ENCODE assay signal across 34 mouse cellular contexts in genomic region chr4:85762684-85763083, GRCm38 (mm10).
A peak's percentile ranks its signal among the peaks of the same experiment; 100 is the strongest.
DNase-seq lines count a peak whose midpoint lies in the region; ATAC-seq and TF ChIP-seq lines count a peak whose summit lies in the region.
"Had no signal": no experiment of that assay in that cellular context is flagged by ENCODE, and none has a peak within 500 bp of the region (broad histone marks: within the 10 kb centered on the region; RNA-seq: fewer than 3 reads in every experiment).

No protein-coding gene starts in this region.

- DNase-seq in forebrain, embryonic 14.5 days (ENCODE audit: low spot score) = no peak
- no peak for DNase-seq in forebrain, embryonic 11.5 days (ENCODE audit: low spot score)
- DNase-seq in ES-E14 (ENCODE audit: low read depth, low spot score) = no peak
- DNase-seq in forebrain, postnatal 0 days = no peak
- no peak for DNase-seq in right cerebral cortex, adult 2 months (ENCODE audit: low spot score in 2 of 2)
- DNase-seq in cerebellum, postnatal 4 days (ENCODE audit: low spot score in 2 of 2) = no peak
- DNase-seq: adrenal gland, adult 2 months; adrenal gland, postnatal 36 days; cerebellum, adult 2 months; cerebellum, postnatal 14 days; heart, adult 2 months; heart, postnatal 14 days; kidney, adult 11 months; kidney, postnatal 36 days; layer of hippocampus, postnatal 36 days; left cerebral cortex, postnatal 4 days; liver, embryonic 13.5 days; lung, adult 18-20 months; lung, postnatal 4 days; right cerebral cortex, adult 18-20 months; right cerebral cortex, postnatal 4 days; thymus, adult 18-20 months; thymus, postnatal 4 days had no signal

- WGBS in forebrain, embryonic 14.5 days = 69% methylated on average over 3 of the region's 3 CpGs
- 92% methylated on average over 3 of the region's 3 CpGs for WGBS in forebrain, embryonic 11.5 days
- WGBS in forebrain, postnatal 0 days = 51% methylated on average over 3 of the region's 3 CpGs
- WGBS in midbrain, embryonic 16.5 days = 46% methylated on average over 3 of the region's 3 CpGs

- H3K4me3 ChIP-seq in forebrain, embryonic 14.5 days (ENCODE audit: low read depth, low read length) = no peak overlapping the region
- H3K4me3 ChIP-seq in forebrain, embryonic 11.5 days (ENCODE audit: low read depth, low read length) = no peak overlapping the region
- peak overlapping the region; percentile 7 to 8; a peak in 1 of 4 replicates for H3K4me3 ChIP-seq in ES-E14 (ENCODE audit: insufficient read depth in 1 of 2, low read depth in 1 of 2, low read length in 2 of 2, poor library complexity in 1 of 2, severe bottlenecking in 1 of 2)
- no peak overlapping the region for H3K4me3 ChIP-seq in forebrain, postnatal 0 days (ENCODE audit: low read depth, low read length)
- no peak overlapping the region for H3K4me3 ChIP-seq in midbrain, embryonic 16.5 days (ENCODE audit: low read depth, low read length)
- H3K4me3 ChIP-seq: embryonic facial prominence, embryonic 10.5 days; embryonic facial prominence, embryonic 15.5 days; heart, adult 2 months; hindbrain, embryonic 10.5 days; hindbrain, embryonic 15.5 days; kidney, embryonic 15.5 days; liver, embryonic 13.5 days; megakaryocyte, embryonic 14.5 days had no signal

- no peaks in the 10 kb centered on the region for H3K27me3 ChIP-seq in forebrain, embryonic 14.5 days (replicated peaks; ENCODE audit: control insufficient read depth, insufficient read depth, low read length)
- no peaks in the 10 kb centered on the region for H3K27me3 ChIP-seq in forebrain, embryonic 11.5 days (ENCODE audit: control insufficient read depth, insufficient read depth, low read length)
- no peaks in the 10 kb centered on the region for H3K27me3 ChIP-seq in forebrain, postnatal 0 days (ENCODE audit: insufficient read depth, low read length)
- H3K27me3 ChIP-seq in midbrain, embryonic 16.5 days (ENCODE audit: control insufficient read depth, insufficient read depth, low read depth, low read length) = no peaks in the 10 kb centered on the region; the same call in 1 of the 2 replicates
- H3K27me3 ChIP-seq: embryonic facial prominence, embryonic 15.5 days; hindbrain, embryonic 15.5 days; kidney, embryonic 15.5 days; liver, embryonic 13.5 days; megakaryocyte, embryonic 14.5 days had no signal

- H3K4me1 ChIP-seq in forebrain, embryonic 14.5 days (ENCODE audit: control insufficient read depth, insufficient read depth, low read length) = peaks cover 6% of the 10 kb centered on the region; the same call in 1 of the 2 replicates
- no peaks in the 10 kb centered on the region for H3K4me1 ChIP-seq in forebrain, embryonic 11.5 days (replicated peaks; ENCODE audit: control insufficient read depth, insufficient read depth, low read length)
- H3K4me1 ChIP-seq in ES-E14 (ENCODE audit: control insufficient read depth in 2 of 2, insufficient read depth in 2 of 2, low read length in 2 of 2, poor library complexity in 1 of 2) = no peaks in the 10 kb centered on the region
- H3K4me1 ChIP-seq in forebrain, postnatal 0 days (ENCODE audit: insufficient read depth) = no peaks in the 10 kb centered on the region; the same call in 1 of the 2 replicates
- peaks cover 3% of the 10 kb centered on the region; the same call in 1 of the 2 replicates for H3K4me1 ChIP-seq in midbrain, embryonic 16.5 days (ENCODE audit: control insufficient read depth, insufficient read depth, low read length)
- H3K4me1 ChIP-seq: hindbrain, embryonic 10.5 days; liver, embryonic 13.5 days; megakaryocyte, embryonic 14.5 days had no signal

- TF ChIP-seq CTCF in forebrain, postnatal 0 days (IDR thresholded peaks at IDR 0.05; ENCODE audit: low read depth) = no peak

- no peak overlapping the region for H3K9ac ChIP-seq in forebrain, embryonic 14.5 days (ENCODE audit: low read length)
- H3K9ac ChIP-seq in forebrain, embryonic 11.5 days (ENCODE audit: low read length) = no peak overlapping the region
- no peak overlapping the region for H3K9ac ChIP-seq in ES-E14 (ENCODE audit: insufficient read depth, low read depth, low read length, poor library complexity, severe bottlenecking)
- no peak overlapping the region for H3K9ac ChIP-seq in forebrain, postnatal 0 days
- H3K9ac ChIP-seq in midbrain, embryonic 16.5 days (ENCODE audit: low read depth, low read length) = no peak overlapping the region
- H3K9ac ChIP-seq: embryonic facial prominence, embryonic 15.5 days; hindbrain, embryonic 15.5 days; kidney, embryonic 15.5 days; liver, embryonic 13.5 days had no signal

- no peaks in the 10 kb centered on the region for H3K9me3 ChIP-seq in forebrain, embryonic 14.5 days (replicated peaks; ENCODE audit: control insufficient read depth, low read length)
- no peaks in the 10 kb centered on the region for H3K9me3 ChIP-seq in forebrain, embryonic 11.5 days (ENCODE audit: control insufficient read depth, low read length)
- H3K9me3 ChIP-seq in ES-E14 (ENCODE audit: control insufficient read depth, insufficient read depth, low read depth, low read length) = no peaks in the 10 kb centered on the region
- no peaks in the 10 kb centered on the region for H3K9me3 ChIP-seq in forebrain, postnatal 0 days (ENCODE audit: low read length)
- no peaks in the 10 kb centered on the region for H3K9me3 ChIP-seq in midbrain, embryonic 16.5 days (replicated peaks; ENCODE audit: control insufficient read depth, low read length, poor library complexity, severe bottlenecking)
- H3K9me3 ChIP-seq: embryonic facial prominence, embryonic 10.5 days; embryonic facial prominence, embryonic 15.5 days; hindbrain, embryonic 10.5 days; hindbrain, embryonic 15.5 days; kidney, embryonic 15.5 days; liver, embryonic 13.5 days had no signal

- peak; percentile 45 for ATAC-seq in forebrain, embryonic 14.5 days
- no peak for ATAC-seq in forebrain, embryonic 11.5 days (replicated peaks; ENCODE audit: low FRiP score)
- peak; percentile 58 for ATAC-seq in forebrain, postnatal 0 days
- peak; percentile 52 for ATAC-seq in midbrain, embryonic 16.5 days
- ATAC-seq: activated CD4-positive, CD25-positive, alpha-beta regulatory T cell, adult 4 months; inflammation-experienced regulatory T-cells, adult 6 months; lung, postnatal 0 days had no signal

- in situ Hi-C loops in ES-E14 (cut with MboI; ENCODE audit: low sequenced_read_pairs in 2 of 2, unreplicated experiment in 2 of 2) = no loop called here

- H3K27ac ChIP-seq in forebrain, embryonic 14.5 days (ENCODE audit: low read depth, low read length) = no peak overlapping the region
- H3K27ac ChIP-seq in forebrain, embryonic 11.5 days (ENCODE audit: low read depth, low read length) = no peak overlapping the region
- H3K27ac ChIP-seq in ES-E14 (ENCODE audit: insufficient read depth, low read depth, low read length, poor library complexity, severe bottlenecking) = no peak overlapping the region; the same call in 1 of the 2 replicates
- no peak overlapping the region for H3K27ac ChIP-seq in forebrain, postnatal 0 days (ENCODE audit: low read depth, low read length)
- no peak overlapping the region for H3K27ac ChIP-seq in midbrain, embryonic 16.5 days (ENCODE audit: low read length)
- H3K27ac ChIP-seq: embryonic facial prominence, embryonic 10.5 days; embryonic facial prominence, embryonic 15.5 days; heart, adult 2 months; hindbrain, embryonic 10.5 days; hindbrain, embryonic 15.5 days; kidney, embryonic 15.5 days; liver, embryonic 13.5 days; stomach, postnatal 0 days had no signal

- H3K4me2 ChIP-seq in forebrain, embryonic 14.5 days (ENCODE audit: low read length) = no peak overlapping the region
- no peak overlapping the region for H3K4me2 ChIP-seq in forebrain, embryonic 11.5 days (ENCODE audit: low read depth, low read length, severe bottlenecking)
- no peak overlapping the region for H3K4me2 ChIP-seq in forebrain, postnatal 0 days (ENCODE audit: low read depth)
- H3K4me2 ChIP-seq in midbrain, embryonic 16.5 days (ENCODE audit: low read length) = no peak overlapping the region
- H3K4me2 ChIP-seq: embryonic facial prominence, embryonic 15.5 days; hindbrain, embryonic 15.5 days; kidney, embryonic 15.5 days; liver, embryonic 13.5 days had no signal

- no peaks in the 10 kb centered on the region for H3K36me3 ChIP-seq in forebrain, embryonic 14.5 days (ENCODE audit: control insufficient read depth, insufficient read depth, low read length)
- H3K36me3 ChIP-seq in forebrain, embryonic 11.5 days (ENCODE audit: control insufficient read depth, insufficient read depth, low read length) = no peaks in the 10 kb centered on the region
- H3K36me3 ChIP-seq in ES-E14 (ENCODE audit: control insufficient read depth, insufficient read depth, low read length, poor library complexity, severe bottlenecking) = no peaks in the 10 kb centered on the region
- H3K36me3 ChIP-seq in forebrain, postnatal 0 days (ENCODE audit: insufficient read depth) = no peaks in the 10 kb centered on the region
- H3K36me3 ChIP-seq in midbrain, embryonic 16.5 days (ENCODE audit: control insufficient read depth, insufficient read depth, low read length) = no peaks in the 10 kb centered on the region
- H3K36me3 ChIP-seq: embryonic facial prominence, embryonic 10.5 days; embryonic facial prominence, embryonic 15.5 days; hindbrain, embryonic 10.5 days; hindbrain, embryonic 15.5 days; kidney, embryonic 15.5 days; liver, embryonic 13.5 days had no signal

TF ChIP-seq in ES-E14, 5 proteins besides CTCF, POLR2A, EP300 and RAD21:
- no peak for TF ChIP-seq ZC3H11A (IDR thresholded peaks at IDR 0.05; ENCODE audit: borderline replicate concordance, low read depth, low read length)
- no peak for TF ChIP-seq MAFK (IDR thresholded peaks at IDR 0.05; ENCODE audit: insufficient read depth, low read depth, low read length)
- TF ChIP-seq CHD2 (IDR thresholded peaks at IDR 0.05; ENCODE audit: low read depth, low read length) = no peak
- TF ChIP-seq ZNF384 (IDR thresholded peaks at IDR 0.05; ENCODE audit: low read depth, low read length) = no peak
- no peak for TF ChIP-seq HCFC1 (IDR thresholded peaks at IDR 0.05; ENCODE audit: borderline replicate concordance, insufficient read depth, low read length)
TF ChIP-seq in ES-E14: peak in this region for 0.

Comparison
In these comparisons a context has a peak if more than half of its experiments do, and no peak if none do; other contexts are left out.
1. H3K4me3 ChIP-seq: peak in ES-E14 (2 of 2); none in forebrain, embryonic 14.5 days (single experiment), forebrain, embryonic 11.5 days (single experiment), forebrain, postnatal 0 days (single experiment) and midbrain, embryonic 16.5 days (single experiment).